Mouse (Mus musculus) lung, embryonic 14.5 days (tissue): ENCODE data around the gene Nptn. TPM values are rescaled to one million over a fixed set of nuclear protein-coding genes. Genes with fewer than 3 reads are reported as not detected.
"Not testable (repeated sequence)": the region's sequence is repeated elsewhere in the genome, so short reads cannot be mapped to it uniquely, and the experiment has no call there.

Experiments used
- ATAC-seq: fragments of 200-750 bp; cut with Nextera tagmentation; 2 replicates; pipeline ENCODE4 v1.8.0; 2017; ENCODE audit warnings: mild to moderate bottlenecking, moderate TSS enrichment, moderate library complexity; ENCODE audit not compliant: insufficient read depth
- DNase-seq: peaks from one replicate; pipeline ENCODE4 v3.0.0-alpha.2; 2015
- H3K27ac ChIP-seq: fragments of 300-500 bp; sonication (generic); 2 replicates; pipeline ENCODE4 v1.5.1; 2014; ENCODE audit warnings: low read depth, mild to moderate bottlenecking, moderate library complexity
- H3K27me3 ChIP-seq: fragments of 300-500 bp; sonication (generic); 2 replicates; pipeline ENCODE4 v1.6.1; 2014; ENCODE audit warnings: low read length, control low read depth; ENCODE audit not compliant: insufficient read depth
- H3K36me3 ChIP-seq: fragments of 300-500 bp; sonication (generic); 2 replicates; pipeline ENCODE4 v1.6.1; 2014; ENCODE audit warnings: control low read depth; ENCODE audit not compliant: insufficient read depth
- H3K4me1 ChIP-seq: fragments of 300-500 bp; sonication (generic); 2 replicates; pipeline ENCODE4 v1.6.1; 2014; ENCODE audit warnings: antibody characterized with exemption, control low read depth; ENCODE audit not compliant: insufficient read depth
- H3K4me2 ChIP-seq: fragments of 300-500 bp; sonication (generic); 2 replicates; pipeline ENCODE4 v1.6.1; 2014; ENCODE audit warnings: mild to moderate bottlenecking
- H3K4me3 ChIP-seq: fragments of 300-500 bp; sonication (generic); 2 replicates; pipeline ENCODE4 v1.5.1; 2014; ENCODE audit warnings: low read depth, low read length
- H3K9ac ChIP-seq: fragments of 300-500 bp; sonication (generic); 2 replicates; pipeline ENCODE4 v1.6.1; 2014
- H3K9me3 ChIP-seq: fragments of 300-500 bp; sonication (generic); 2 replicates; pipeline ENCODE4 v1.6.1; 2016; ENCODE audit warnings: low read depth, low read length, control low read depth
- CTCF ChIP-seq: IDR thresholded peaks from 2 replicates; pipeline ENCODE4 v1.5.1; 2016; ENCODE audit warnings: antibody characterized with exemption, low read depth
- WGBS: fragments of 180-500 bp; shearing (Covaris S2); extraction: QIAGEN DNeasy Blood & Tissue Kit; methylation state at CpG from one replicate; pipeline ENCODE4 v1.1.7; 2014; 5-methylcytosine and 5-hydroxymethylcytosine counted together
- polyA plus RNA-seq: library from polyadenylated mRNA; unstranded; fragments of >200 nt; fragmentation: Nextera tagmentation; extraction: Ambion mirVana; gene quantifications from 2 replicates; pipeline ENCODE4 v1.2.1, GENCODE M21; 2014

Nptn gene
- polyA plus RNA-seq, 1 experiment from 2014 or later: 124 TPM

DNA sequence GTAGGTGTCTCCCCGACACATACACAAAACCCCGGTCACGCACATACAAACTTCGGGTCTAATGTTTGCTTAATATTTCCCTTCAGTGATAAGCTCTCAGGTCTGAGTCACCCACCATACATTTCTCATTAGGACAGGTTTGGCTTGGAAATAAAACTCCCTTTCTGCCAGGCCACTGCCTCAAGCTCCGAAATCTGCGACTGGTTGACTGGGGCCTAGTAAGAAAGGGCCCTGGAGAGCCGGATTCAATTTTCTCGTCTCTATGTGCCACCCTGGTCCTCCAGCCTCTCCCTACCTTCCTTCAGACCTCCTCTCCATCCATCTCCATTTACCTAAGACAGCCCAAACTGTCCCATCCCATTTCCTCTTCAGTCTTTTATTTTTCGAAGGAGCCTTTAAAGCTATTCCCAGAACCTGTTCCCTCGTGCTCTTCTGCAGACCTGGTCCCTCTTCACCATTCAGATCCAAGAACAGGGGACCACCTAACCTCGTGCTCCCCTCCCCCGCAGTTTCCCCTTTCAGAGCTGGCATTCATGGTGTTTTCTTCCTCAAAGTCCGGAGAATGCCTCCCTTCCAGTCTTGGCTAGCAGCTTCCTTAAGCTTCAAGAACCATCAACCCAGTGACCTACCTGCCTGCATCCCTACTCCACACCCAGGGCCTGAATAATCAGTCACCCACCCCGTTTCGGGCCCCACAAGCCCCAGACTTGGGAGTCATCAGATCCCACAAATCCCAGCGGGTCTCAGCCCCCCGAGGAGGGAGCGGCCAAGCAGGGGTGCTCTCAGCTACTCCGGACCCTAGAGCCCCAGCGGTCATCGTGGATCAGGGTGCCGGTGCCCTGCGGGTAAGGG, 27.8 kb upstream of the Nptn start:
- DNase-seq: peak; percentile 37
- 6% methylated on average over 23 of the region's 23 CpGs for whole genome bisulfite sequencing
- peak overlapping the region; percentile 82 for H3K4me3 ChIP-seq
- TF ChIP-seq CTCF: no peak
- peak overlapping the region; percentile 86 for H3K4me2 ChIP-seq
- no peaks in the 10 kb centered on the region for H3K9me3 ChIP-seq
- H3K9ac ChIP-seq: peak overlapping the region; percentile 95
- H3K27me3 ChIP-seq: no peaks in the 10 kb centered on the region
- ATAC-seq: no peak; the same call in 1 of the 2 replicates
- no peaks in the 10 kb centered on the region for H3K36me3 ChIP-seq
- peaks cover 10% of the 10 kb centered on the region for H3K4me1 ChIP-seq
- H3K27ac ChIP-seq: peak overlapping the region; percentile 96

DNA sequence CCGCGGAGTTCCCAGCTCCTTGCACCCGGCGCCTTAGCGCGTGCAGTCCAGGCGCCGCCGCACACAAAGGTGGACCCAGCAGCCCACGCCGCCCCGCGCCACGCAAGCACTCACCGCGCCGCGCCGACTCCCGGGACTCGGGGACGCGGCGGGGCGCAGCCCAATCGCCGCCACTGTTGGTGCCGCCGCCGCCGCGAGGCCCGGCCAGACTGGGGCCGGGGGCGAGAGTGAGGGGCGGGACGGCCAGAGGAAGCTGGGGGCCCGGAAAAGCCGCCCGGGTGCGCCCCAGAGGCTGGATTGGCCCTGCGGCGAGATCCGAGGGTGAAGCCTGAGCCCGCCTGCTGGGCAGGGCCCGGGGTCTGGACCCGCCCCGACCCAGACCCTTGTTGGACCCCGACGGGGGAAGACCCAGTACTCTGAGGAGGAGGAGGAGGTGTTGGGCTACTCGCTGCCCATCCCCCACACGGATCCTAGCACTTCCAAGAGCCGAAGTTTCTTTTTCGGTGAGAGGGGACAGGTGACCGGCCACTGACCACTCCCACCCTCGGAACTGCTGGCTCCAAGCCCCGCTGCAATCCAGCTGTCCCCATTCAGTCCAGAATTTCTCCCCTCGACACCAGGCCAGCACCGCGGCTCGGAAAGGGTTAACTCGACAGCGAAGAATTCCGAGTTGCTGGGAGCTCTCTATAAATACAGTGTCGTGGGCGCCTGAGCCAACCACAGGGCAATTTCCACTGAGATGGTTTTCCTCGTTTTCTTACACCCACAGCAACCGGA, 26.9 kb upstream of the Nptn start, which contains the start of gene Cd276:
Gene Cd276 (minus strand): TSS at position 530 of the 777 bp plus-strand sequence.
- peak; percentile 78 for ATAC-seq
- Histone ChIP-seq H3K27me3 (no peaks in the 10 kb centered on the region), H3K27ac (peak within 1 kb of the TSS; percentile 96), H3K36me3 (no peaks in the 10 kb centered on the region), H3K4me1 (peaks cover 10% of the 10 kb centered on the region), H3K9ac (peak within 1 kb of the TSS; percentile 95), H3K4me2 (peak within 1 kb of the TSS; percentile 86), H3K9me3 (no peaks in the 10 kb centered on the region), H3K4me3 (peak within 1 kb of the TSS; percentile 82)
- no peak for TF ChIP-seq CTCF
- WGBS: under 1% methylated on average over 68 of the region's 68 CpGs
- peak; percentile 89 for DNase-seq

DNA sequence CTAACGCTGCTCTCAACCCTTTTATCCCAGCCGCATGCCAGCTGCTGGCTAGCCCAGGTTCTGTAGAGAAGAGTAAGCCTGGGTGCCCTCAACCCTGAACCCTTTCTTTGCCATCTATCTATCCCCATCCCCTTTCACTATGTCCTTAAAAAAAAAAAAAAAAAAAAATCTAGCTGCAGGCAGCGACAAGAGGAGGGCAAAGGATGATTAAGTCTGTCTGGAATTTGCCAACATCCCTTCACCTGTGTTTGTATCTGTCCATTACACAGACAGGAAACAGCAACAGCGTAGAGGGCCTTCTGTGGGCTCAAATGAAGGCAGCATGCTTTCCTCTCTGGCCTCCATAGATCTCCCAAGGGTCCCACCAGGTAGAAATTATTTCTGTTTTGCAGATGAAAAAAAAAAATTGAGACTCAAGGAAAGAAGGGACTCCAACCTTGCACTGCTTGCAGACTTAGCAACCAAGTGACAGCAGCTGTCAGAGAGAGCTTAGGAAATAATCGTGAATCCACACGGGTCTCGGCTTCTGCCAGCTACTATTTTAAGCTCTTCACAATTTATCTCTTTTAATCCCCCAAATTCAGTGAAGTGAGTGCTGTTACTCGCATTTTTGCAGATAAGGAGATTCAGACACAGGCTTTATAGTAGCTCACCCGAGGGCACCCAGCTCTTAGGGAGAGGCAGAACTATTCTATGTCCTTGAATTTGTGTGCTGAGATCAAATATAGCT, 26.2 kb upstream of the Nptn start:
- H3K36me3 ChIP-seq: no peaks in the 10 kb centered on the region
- no peaks in the 10 kb centered on the region for H3K9me3 ChIP-seq
- peak overlapping the region; percentile 86 for H3K4me2 ChIP-seq
- H3K27me3 ChIP-seq: no peaks in the 10 kb centered on the region
- H3K4me1 ChIP-seq: peaks cover 10% of the 10 kb centered on the region
- no peak for ATAC-seq
- no peak for TF ChIP-seq CTCF
- H3K4me3 ChIP-seq: peak overlapping the region; percentile 82
- 10% methylated on average over 9 of the region's 9 CpGs for WGBS
- peak overlapping the region; percentile 96 for H3K27ac ChIP-seq
- peak overlapping the region; percentile 95 for H3K9ac ChIP-seq
- DNase-seq: no peak

DNA sequence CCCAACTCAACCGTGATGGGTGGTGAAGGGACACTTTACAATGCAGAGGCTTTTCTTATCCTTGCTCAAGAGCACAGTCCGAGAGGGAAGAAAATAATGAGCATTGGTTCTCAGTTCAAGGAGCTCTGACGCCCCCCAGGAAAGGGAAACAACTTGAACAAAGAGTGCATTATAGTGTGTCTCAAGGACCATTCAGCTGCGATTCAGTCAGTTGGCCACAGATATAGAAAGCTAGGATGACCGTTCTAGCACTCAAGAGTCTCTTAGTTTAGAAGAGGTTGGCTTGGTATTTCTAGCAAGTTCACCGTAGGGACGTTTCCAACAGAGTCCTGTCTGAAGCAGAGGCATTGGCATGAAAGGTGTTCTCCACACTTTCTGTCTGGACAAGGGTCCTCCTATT, 25.4 kb upstream of the Nptn start:
- peaks cover 10% of the 10 kb centered on the region for H3K4me1 ChIP-seq
- peak overlapping the region; percentile 46; the same call in 1 of the 2 replicates for H3K27ac ChIP-seq
- TF ChIP-seq CTCF: no peak
- WGBS: 52% methylated on average over 7 of the region's 7 CpGs
- no peaks in the 10 kb centered on the region for H3K27me3 ChIP-seq
- no peak overlapping the region for H3K4me3 ChIP-seq
- no peak overlapping the region for H3K4me2 ChIP-seq
- H3K9me3 ChIP-seq: no peaks in the 10 kb centered on the region
- ATAC-seq: no peak
- peak; percentile 29 for DNase-seq
- no peaks in the 10 kb centered on the region for H3K36me3 ChIP-seq
- H3K9ac ChIP-seq: no peak overlapping the region

DNA sequence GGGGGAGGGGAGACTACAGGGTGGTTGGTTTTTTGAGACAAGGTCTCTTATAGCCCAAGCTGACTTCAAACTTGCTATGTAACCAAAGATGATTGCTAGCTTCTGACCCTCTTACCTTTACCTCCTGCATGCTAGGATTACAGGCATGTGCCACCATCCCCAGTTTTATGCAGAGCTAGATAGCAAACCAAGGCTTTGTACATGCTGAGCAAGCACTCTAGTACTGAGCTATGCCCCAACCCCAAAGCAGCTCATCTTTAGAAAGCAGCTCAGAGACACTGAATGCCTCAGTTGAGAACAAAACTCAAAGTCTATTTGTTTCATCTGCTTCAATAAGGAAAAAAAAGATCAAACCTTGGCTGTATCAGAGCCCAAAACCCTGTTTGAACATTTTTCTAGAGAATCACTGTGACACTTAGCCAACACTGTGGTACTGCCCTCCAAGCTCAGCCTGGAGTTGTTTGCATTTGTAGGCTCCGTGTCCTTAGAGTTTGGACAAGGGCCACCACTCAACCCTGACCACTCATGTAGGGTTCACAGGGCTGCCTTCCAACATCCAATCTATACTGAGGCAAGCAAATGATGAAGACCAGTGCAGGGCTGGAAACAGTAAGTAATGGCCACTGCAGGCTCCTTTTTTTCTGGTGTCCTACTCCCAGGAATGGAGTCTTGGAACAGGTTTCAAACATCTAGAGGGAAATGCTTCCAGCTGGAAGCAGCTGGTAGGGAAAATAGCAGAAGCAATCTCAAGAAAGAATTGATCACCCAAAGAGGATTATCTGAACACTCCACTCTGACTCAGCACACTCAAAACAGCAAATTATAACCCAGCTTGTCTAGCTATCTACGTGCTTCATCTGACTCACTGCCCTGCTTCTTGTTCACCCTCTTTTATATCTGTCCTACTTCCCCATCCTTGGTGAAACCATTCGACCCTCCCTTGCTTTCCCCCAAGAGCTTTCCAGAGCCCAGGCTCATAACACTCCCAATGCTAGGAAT, 24.3 kb upstream of the Nptn start:
- DNase-seq: no peak

DNA sequence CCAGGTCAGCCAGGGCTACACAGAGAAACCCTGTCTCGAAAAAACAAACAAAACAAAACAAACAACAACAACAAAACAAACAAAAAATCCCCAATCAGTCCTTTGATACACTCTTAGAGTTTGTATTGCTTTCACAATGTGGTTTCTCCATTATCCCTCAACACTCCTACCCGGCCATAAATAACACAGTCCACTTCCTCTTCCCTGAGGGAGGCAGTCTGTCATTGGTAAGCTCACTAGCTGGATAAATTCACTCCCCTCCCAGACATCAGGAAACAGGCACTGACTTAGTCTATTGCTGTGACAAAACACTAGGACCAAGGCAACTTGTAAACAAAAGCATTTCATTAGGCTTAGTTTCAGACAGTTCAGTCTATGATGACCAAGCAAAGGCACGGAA, 21.8 kb upstream of the Nptn start:
- Histone ChIP-seq H3K27ac (no peak overlapping the region), H3K27me3 (no peaks in the 10 kb centered on the region), H3K9me3 (no peaks in the 10 kb centered on the region), H3K4me2 (no peak overlapping the region), H3K4me1 (peaks cover 10% of the 10 kb centered on the region; the same call in 1 of the 2 replicates), H3K4me3 (no peak overlapping the region), H3K36me3 (no peaks in the 10 kb centered on the region), H3K9ac (no peak overlapping the region)
- DNase-seq (peak; percentile 23), ATAC-seq (no peak)
- WGBS: 67% methylated on average over 3 of the region's 3 CpGs
- no peak for TF ChIP-seq CTCF

More for the DNA sequence above, 24.3 kb upstream of the Nptn start:
- Histone ChIP-seq H3K27ac (peak overlapping the region; percentile 20; the same call in 1 of the 2 replicates), H3K9me3 (no peaks in the 10 kb centered on the region), H3K36me3 (no peaks in the 10 kb centered on the region), H3K4me2 (no peak overlapping the region), H3K4me3 (no peak overlapping the region), H3K27me3 (no peaks in the 10 kb centered on the region), H3K9ac (no peak overlapping the region), H3K4me1 (peaks cover 10% of the 10 kb centered on the region)
- 62% methylated on average over 3 of the region's 3 CpGs for WGBS
- no peak for ATAC-seq
- no peak for TF ChIP-seq CTCF

DNA sequence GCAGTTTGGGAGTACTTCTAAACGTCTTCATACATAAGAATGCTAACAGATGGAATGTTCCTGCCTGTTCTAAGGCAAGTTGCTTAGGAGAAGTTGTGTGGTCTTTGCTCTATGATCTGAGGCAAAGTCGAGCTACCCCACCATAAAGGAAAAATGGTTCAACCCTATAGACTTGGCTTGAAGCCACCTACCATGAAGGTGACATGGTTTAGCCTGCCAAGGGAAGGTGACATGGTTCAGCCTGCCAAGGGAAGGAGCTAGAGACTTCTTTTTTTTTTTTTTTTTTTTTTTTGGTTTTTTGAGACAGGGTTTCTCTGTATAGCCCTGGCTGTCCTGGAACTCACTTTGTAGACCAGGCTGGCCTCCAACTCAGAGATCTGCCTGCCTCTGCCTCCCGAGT, 16.1 kb upstream of the Nptn start:
- not testable (repeated sequence) for H3K27me3 ChIP-seq, H3K36me3 ChIP-seq, H3K4me3 ChIP-seq, H3K4me2 ChIP-seq, H3K27ac ChIP-seq, H3K9ac ChIP-seq, ATAC-seq, DNase-seq, H3K9me3 ChIP-seq, H3K4me1 ChIP-seq
- WGBS: 72% methylated on average over 3 of the region's 3 CpGs
